Mouse (Mus musculus): Measurements from ENCODE around the gene Galnt10. TPM values are rescaled to one million over a fixed set of nuclear protein-coding genes. Genes with fewer than 3 reads are reported as not detected.
A peak's percentile ranks its signal among the peaks of the same experiment; 100 is the strongest.

Galnt10 gene
- polyA plus RNA-seq, 1 experiment, result 37.0 TPM

DNA sequence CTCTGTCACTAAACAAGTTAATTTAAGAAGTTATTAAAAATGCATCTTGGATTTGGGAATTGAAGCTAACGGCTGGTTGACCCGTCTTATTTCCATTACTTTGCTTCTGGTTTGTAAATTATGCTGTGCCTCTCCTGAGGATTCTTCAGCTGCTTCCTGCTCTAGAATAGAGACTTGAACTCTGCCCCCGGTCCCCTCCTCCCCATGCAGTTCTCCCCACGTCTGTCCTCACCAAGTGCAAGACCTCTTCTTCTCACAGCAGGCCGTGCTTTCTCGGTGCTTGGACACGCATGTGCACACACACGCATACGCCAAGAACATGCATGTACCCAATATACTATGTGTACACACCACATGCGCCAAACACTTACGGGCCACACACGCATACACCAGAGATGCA is 18.0 kb downstream of the Galnt10 start:
- Histone ChIP-seq H3K4me3 (ENCODE audit: low read depth, low read length) (no peak overlapping the region), H3K27me3 (ENCODE audit: control insufficient read depth, insufficient read depth, low read length) (no peaks in the 10 kb centered on the region), H3K36me3 (ENCODE audit: control insufficient read depth, insufficient read depth, low read length) (no peaks in the 10 kb centered on the region), H3K27ac (ENCODE audit: insufficient read depth, low read depth, low read length) (no peak overlapping the region), H3K4me1 (ENCODE audit: control insufficient read depth, insufficient read depth, insufficient read length, low read length) (peaks cover 16% of the 10 kb centered on the region)
- TF ChIP-seq CTCF (IDR thresholded peaks at IDR 0.05; ENCODE audit: extremely low read depth, insufficient read length, insufficient replicate concordance, low read depth, low read length) (no peak), POLR2A (IDR thresholded peaks at IDR 0.05; ENCODE audit: low read depth, low read length) (no peak)
- 77% methylated on average over 12 of the region's 12 CpGs for WGBS

GRCm38 (mm10) chr11:57664741-57665140 is 19.5 kb downstream of the Galnt10 start:
- Histone ChIP-seq H3K36me3 (ENCODE audit: control insufficient read depth, insufficient read depth, low read length) (no peaks in the 10 kb centered on the region), H3K27ac (ENCODE audit: insufficient read depth, low read depth, low read length) (no peak overlapping the region), H3K27me3 (ENCODE audit: control insufficient read depth, insufficient read depth, low read length) (no peaks in the 10 kb centered on the region), H3K4me1 (ENCODE audit: control insufficient read depth, insufficient read depth, insufficient read length, low read length) (peaks cover 14% of the 10 kb centered on the region), H3K4me3 (ENCODE audit: low read depth, low read length) (no peak overlapping the region)
- WGBS, result 45% methylated on average over 5 of the region's 5 CpGs
- no peak for TF ChIP-seq POLR2A (IDR thresholded peaks at IDR 0.05; ENCODE audit: low read depth, low read length)
- TF ChIP-seq CTCF (IDR thresholded peaks at IDR 0.05; ENCODE audit: extremely low read depth, insufficient read length, insufficient replicate concordance, low read depth, low read length), result no peak

GRCm38 (mm10) chr11:57668271-57668670 is 23.0 kb downstream of the Galnt10 start:
- TF ChIP-seq POLR2A (IDR thresholded peaks at IDR 0.05; ENCODE audit: low read depth, low read length) (no peak), CTCF (IDR thresholded peaks at IDR 0.05; ENCODE audit: extremely low read depth, insufficient read length, insufficient replicate concordance, low read depth, low read length) (no peak)
- WGBS, result 88% methylated on average over 8 of the region's 8 CpGs
- H3K36me3 ChIP-seq (ENCODE audit: control insufficient read depth, insufficient read depth, low read length), result no peaks in the 10 kb centered on the region
- no peaks in the 10 kb centered on the region for H3K27me3 ChIP-seq (ENCODE audit: control insufficient read depth, insufficient read depth, low read length)
- H3K27ac ChIP-seq (ENCODE audit: insufficient read depth, low read depth, low read length), result no peak overlapping the region
- peaks cover 17% of the 10 kb centered on the region for H3K4me1 ChIP-seq (ENCODE audit: control insufficient read depth, insufficient read depth, insufficient read length, low read length)
- H3K4me3 ChIP-seq (ENCODE audit: low read depth, low read length), result no peak overlapping the region

- H3K4me1 ChIP-seq (ENCODE audit: control insufficient read depth, insufficient read depth, insufficient read length, low read length), result peaks cover 23% of the 10 kb centered on the region
Measured at GRCm38 (mm10) chr11:57669522-57669921, 24.3 kb downstream of the Galnt10 start.

GRCm38 (mm10) chr11:57671120-57671697 is 26.0 kb downstream of the Galnt10 start:
- TF ChIP-seq POLR2A (IDR thresholded peaks at IDR 0.05; ENCODE audit: low read depth, low read length), result no peak
- TF ChIP-seq CTCF (IDR thresholded peaks at IDR 0.05; ENCODE audit: extremely low read depth, insufficient read length, insufficient replicate concordance, low read depth, low read length), result no peak
- Histone ChIP-seq H3K27me3 (ENCODE audit: control insufficient read depth, insufficient read depth, low read length) (no peaks in the 10 kb centered on the region), H3K4me3 (ENCODE audit: low read depth, low read length) (no peak overlapping the region), H3K27ac (ENCODE audit: insufficient read depth, low read depth, low read length) (no peak overlapping the region), H3K36me3 (ENCODE audit: control insufficient read depth, insufficient read depth, low read length) (no peaks in the 10 kb centered on the region), H3K4me1 (ENCODE audit: control insufficient read depth, insufficient read depth, insufficient read length, low read length) (peaks cover 29% of the 10 kb centered on the region)
- 51% methylated on average over 5 of the region's 5 CpGs for WGBS

More at GRCm38 (mm10) chr11:57669522-57669921, 24.3 kb downstream of the Galnt10 start:
- no peak overlapping the region for H3K27ac ChIP-seq (ENCODE audit: insufficient read depth, low read depth, low read length)
- 85% methylated on average over 6 of the region's 6 CpGs for WGBS
- no peak overlapping the region for H3K4me3 ChIP-seq (ENCODE audit: low read depth, low read length)
- no peaks in the 10 kb centered on the region for H3K36me3 ChIP-seq (ENCODE audit: control insufficient read depth, insufficient read depth, low read length)
- no peaks in the 10 kb centered on the region for H3K27me3 ChIP-seq (ENCODE audit: control insufficient read depth, insufficient read depth, low read length)
- TF ChIP-seq CTCF (IDR thresholded peaks at IDR 0.05; ENCODE audit: extremely low read depth, insufficient read length, insufficient replicate concordance, low read depth, low read length) (no peak), POLR2A (IDR thresholded peaks at IDR 0.05; ENCODE audit: low read depth, low read length) (no peak)

GRCm38 (mm10) chr11:57671797-57672196 is 26.6 kb downstream of the Galnt10 start:
- Histone ChIP-seq H3K4me1 (ENCODE audit: control insufficient read depth, insufficient read depth, insufficient read length, low read length) (peaks cover 29% of the 10 kb centered on the region), H3K36me3 (ENCODE audit: control insufficient read depth, insufficient read depth, low read length) (no peaks in the 10 kb centered on the region), H3K27ac (ENCODE audit: insufficient read depth, low read depth, low read length) (no peak overlapping the region), H3K4me3 (ENCODE audit: low read depth, low read length) (no peak overlapping the region), H3K27me3 (ENCODE audit: control insufficient read depth, insufficient read depth, low read length) (no peaks in the 10 kb centered on the region)
- TF ChIP-seq POLR2A (IDR thresholded peaks at IDR 0.05; ENCODE audit: low read depth, low read length) (no peak), CTCF (IDR thresholded peaks at IDR 0.05; ENCODE audit: extremely low read depth, insufficient read length, insufficient replicate concordance, low read depth, low read length) (no peak)
- 83% methylated on average over 10 of the region's 10 CpGs for WGBS

DNA sequence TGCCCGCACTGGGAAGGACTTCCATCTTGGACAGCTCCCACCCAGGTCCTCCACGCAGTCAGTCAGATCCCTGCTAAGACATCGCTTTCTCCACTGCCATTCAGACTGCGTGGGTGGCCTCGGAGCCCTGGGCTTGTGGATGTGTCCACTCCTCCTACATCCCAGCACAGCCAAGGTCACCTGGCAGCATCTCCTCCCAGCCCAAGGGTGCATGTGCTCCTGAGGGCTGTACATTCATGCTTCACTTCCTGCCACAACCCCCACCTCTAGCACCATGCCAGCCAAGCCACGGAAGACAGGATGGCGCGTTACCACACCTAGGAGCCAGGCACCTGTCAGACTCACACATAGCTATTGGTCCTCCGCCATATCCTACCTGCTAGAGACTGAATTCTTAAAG is 27.8 kb downstream of the Galnt10 start:
- Histone ChIP-seq H3K4me3 (ENCODE audit: low read depth, low read length) (no peak overlapping the region), H3K36me3 (ENCODE audit: control insufficient read depth, insufficient read depth, low read length) (no peaks in the 10 kb centered on the region), H3K27ac (ENCODE audit: insufficient read depth, low read depth, low read length) (peak overlapping the region; percentile 52; the same call in 1 of the 2 replicates), H3K27me3 (ENCODE audit: control insufficient read depth, insufficient read depth, low read length) (no peaks in the 10 kb centered on the region), H3K4me1 (ENCODE audit: control insufficient read depth, insufficient read depth, insufficient read length, low read length) (peaks cover 35% of the 10 kb centered on the region)
- TF ChIP-seq POLR2A (IDR thresholded peaks at IDR 0.05; ENCODE audit: low read depth, low read length) (no peak), CTCF (IDR thresholded peaks at IDR 0.05; ENCODE audit: extremely low read depth, insufficient read length, insufficient replicate concordance, low read depth, low read length) (no peak)
- 73% methylated on average over 9 of the region's 9 CpGs for whole genome bisulfite sequencing
